Mouse (Mus musculus): ENCODE results near the gene Edil3. TPM values are rescaled to one million over a fixed set of nuclear protein-coding genes. Genes with fewer than 3 reads are reported as not detected.

The Edil3 gene
- polyA plus RNA-seq, 1 experiment: 51.4 TPM

GRCm38 (mm10) chr13:89170040-89170439, 348.8 kb downstream of the Edil3 start:
- WGBS: 83% methylated on average over 4 of the region's 4 CpGs
- Histone ChIP-seq H3K4me1 (ENCODE audit: control insufficient read depth, insufficient read depth, low read length) (no peaks in the 10 kb centered on the region), H3K27ac (ENCODE audit: insufficient read depth, low read length) (no peak overlapping the region), H3K4me3 (replicated peaks; ENCODE audit: insufficient read depth, low read depth, low read length) (no peak overlapping the region), H3K27me3 (ENCODE audit: control insufficient read depth, insufficient read depth, low read length) (no peaks in the 10 kb centered on the region)
- TF ChIP-seq POLR2A (IDR thresholded peaks at IDR 0.05; ENCODE audit: borderline replicate concordance, insufficient read depth, low read length): no peak
- no peak for TF ChIP-seq CTCF (IDR thresholded peaks at IDR 0.05; ENCODE audit: borderline replicate concordance, insufficient read depth, low read depth, low read length)
- no peak for DNase-seq

- WGBS: 89% methylated on average over 2 of the region's 2 CpGs
- no peaks in the 10 kb centered on the region for H3K4me1 ChIP-seq (ENCODE audit: control insufficient read depth, insufficient read depth, low read length)
Measured at GRCm38 (mm10) chr13:89175154-89175553, 353.9 kb downstream of the Edil3 start.

GRCm38 (mm10) chr13:89189051-89189450, 367.8 kb downstream of the Edil3 start:
- no peak overlapping the region for H3K4me3 ChIP-seq (replicated peaks; ENCODE audit: insufficient read depth, low read depth, low read length)
- WGBS: 96% methylated on average over 1 of the region's 1 CpGs
- no peaks in the 10 kb centered on the region for H3K4me1 ChIP-seq (ENCODE audit: control insufficient read depth, insufficient read depth, low read length)
- no peaks in the 10 kb centered on the region for H3K27me3 ChIP-seq (ENCODE audit: control insufficient read depth, insufficient read depth, low read length)
- DNase-seq: no peak
- H3K27ac ChIP-seq (ENCODE audit: insufficient read depth, low read length): no peak overlapping the region
- TF ChIP-seq CTCF (IDR thresholded peaks at IDR 0.05; ENCODE audit: borderline replicate concordance, insufficient read depth, low read depth, low read length) (no peak), POLR2A (IDR thresholded peaks at IDR 0.05; ENCODE audit: borderline replicate concordance, insufficient read depth, low read length) (no peak)

More at GRCm38 (mm10) chr13:89175154-89175553, 353.9 kb downstream of the Edil3 start:
- H3K27me3 ChIP-seq (ENCODE audit: control insufficient read depth, insufficient read depth, low read length): no peaks in the 10 kb centered on the region
- no peak overlapping the region for H3K27ac ChIP-seq (ENCODE audit: insufficient read depth, low read length)
- H3K4me3 ChIP-seq (replicated peaks; ENCODE audit: insufficient read depth, low read depth, low read length): no peak overlapping the region
- DNase-seq: no peak
- TF ChIP-seq POLR2A (IDR thresholded peaks at IDR 0.05; ENCODE audit: borderline replicate concordance, insufficient read depth, low read length) (no peak), CTCF (IDR thresholded peaks at IDR 0.05; ENCODE audit: borderline replicate concordance, insufficient read depth, low read depth, low read length) (no peak)

GRCm38 (mm10) chr13:89197019-89197418, 375.7 kb downstream of the Edil3 start:
- no peak for DNase-seq
- WGBS: 35% methylated on average over 2 of the region's 2 CpGs
- Histone ChIP-seq H3K4me1 (ENCODE audit: control insufficient read depth, insufficient read depth, low read length) (no peaks in the 10 kb centered on the region), H3K27ac (ENCODE audit: insufficient read depth, low read length) (no peak overlapping the region), H3K27me3 (ENCODE audit: control insufficient read depth, insufficient read depth, low read length) (no peaks in the 10 kb centered on the region), H3K4me3 (replicated peaks; ENCODE audit: insufficient read depth, low read depth, low read length) (no peak overlapping the region)
- TF ChIP-seq CTCF (IDR thresholded peaks at IDR 0.05; ENCODE audit: borderline replicate concordance, insufficient read depth, low read depth, low read length) (no peak), POLR2A (IDR thresholded peaks at IDR 0.05; ENCODE audit: borderline replicate concordance, insufficient read depth, low read length) (no peak)

- WGBS: 69% methylated on average over 2 of the region's 2 CpGs
- Histone ChIP-seq H3K27me3 (ENCODE audit: control insufficient read depth, insufficient read depth, low read length) (no peaks in the 10 kb centered on the region), H3K4me3 (replicated peaks; ENCODE audit: insufficient read depth, low read depth, low read length) (no peak overlapping the region), H3K4me1 (ENCODE audit: control insufficient read depth, insufficient read depth, low read length) (no peaks in the 10 kb centered on the region), H3K27ac (ENCODE audit: insufficient read depth, low read length) (no peak overlapping the region)
- TF ChIP-seq POLR2A (IDR thresholded peaks at IDR 0.05; ENCODE audit: borderline replicate concordance, insufficient read depth, low read length) (no peak), CTCF (IDR thresholded peaks at IDR 0.05; ENCODE audit: borderline replicate concordance, insufficient read depth, low read depth, low read length) (no peak)
- no peak for DNase-seq
Measured at GRCm38 (mm10) chr13:89199275-89199674, 378.0 kb downstream of the Edil3 start.

- WGBS: 100% methylated on average over 1 of the region's 1 CpGs
- Histone ChIP-seq H3K4me3 (replicated peaks; ENCODE audit: insufficient read depth, low read depth, low read length) (no peak overlapping the region), H3K27me3 (ENCODE audit: control insufficient read depth, insufficient read depth, low read length) (no peaks in the 10 kb centered on the region), H3K4me1 (ENCODE audit: control insufficient read depth, insufficient read depth, low read length) (no peaks in the 10 kb centered on the region), H3K27ac (ENCODE audit: insufficient read depth, low read length) (no peak overlapping the region)
- TF ChIP-seq POLR2A (IDR thresholded peaks at IDR 0.05; ENCODE audit: borderline replicate concordance, insufficient read depth, low read length) (no peak), CTCF (IDR thresholded peaks at IDR 0.05; ENCODE audit: borderline replicate concordance, insufficient read depth, low read depth, low read length) (no peak)
- no peak for DNase-seq
Measured at GRCm38 (mm10) chr13:89238104-89238503, 416.8 kb downstream of the Edil3 start.

- H3K4me1 ChIP-seq (ENCODE audit: control insufficient read depth, insufficient read depth, low read length): no peaks in the 10 kb centered on the region
- no peak overlapping the region for H3K4me3 ChIP-seq (replicated peaks; ENCODE audit: insufficient read depth, low read depth, low read length)
- DNase-seq: no peak
- no peaks in the 10 kb centered on the region for H3K27me3 ChIP-seq (ENCODE audit: control insufficient read depth, insufficient read depth, low read length)
- 76% methylated on average over 4 of the region's 4 CpGs for WGBS
- no peak for TF ChIP-seq CTCF (IDR thresholded peaks at IDR 0.05; ENCODE audit: borderline replicate concordance, insufficient read depth, low read depth, low read length)
- TF ChIP-seq POLR2A (IDR thresholded peaks at IDR 0.05; ENCODE audit: borderline replicate concordance, insufficient read depth, low read length): no peak
- no peak overlapping the region for H3K27ac ChIP-seq (ENCODE audit: insufficient read depth, low read length)
Measured at GRCm38 (mm10) chr13:89253990-89254642, 432.8 kb downstream of the Edil3 start.

GRCm38 (mm10) chr13:89256906-89257305, 435.6 kb downstream of the Edil3 start:
- DNase-seq: no peak
- Histone ChIP-seq H3K27ac (ENCODE audit: insufficient read depth, low read length) (no peak overlapping the region), H3K27me3 (ENCODE audit: control insufficient read depth, insufficient read depth, low read length) (no peaks in the 10 kb centered on the region), H3K4me3 (replicated peaks; ENCODE audit: insufficient read depth, low read depth, low read length) (no peak overlapping the region), H3K4me1 (ENCODE audit: control insufficient read depth, insufficient read depth, low read length) (no peaks in the 10 kb centered on the region)
- no peak for TF ChIP-seq CTCF (IDR thresholded peaks at IDR 0.05; ENCODE audit: borderline replicate concordance, insufficient read depth, low read depth, low read length)
- TF ChIP-seq POLR2A (IDR thresholded peaks at IDR 0.05; ENCODE audit: borderline replicate concordance, insufficient read depth, low read length): no peak
- 94% methylated on average over 1 of the region's 1 CpGs for WGBS

Data from cerebellum, adult 2 months (tissue).